Mouse (Mus musculus) bone marrow macrophage, adult 2 months (primary cell): ENCODE results near the gene Rpp40.

Experiments
- CTCF ChIP-seq: IDR thresholded peaks from 2 replicates; pipeline ENCODE4 v1.5.1; 2012; ENCODE audit warnings: low read depth, mild to moderate bottlenecking, low read length, moderate library complexity
- POLR2A ChIP-seq: IDR thresholded peaks from 2 replicates; pipeline ENCODE4 v1.6.1; 2012; ENCODE audit warnings: mild to moderate bottlenecking, low read depth, low read length, borderline replicate concordance

GRCm38 (mm10) chr13:35860916-35861315 is 45.2 kb downstream of the Rpp40 start:
- TF ChIP-seq CTCF (no peak), POLR2A (no peak)
